Mouse (Mus musculus) thymus, adult 2 months (tissue): ENCODE results near the gene Hoxa5. TPM values are rescaled to one million over a fixed set of nuclear protein-coding genes. Genes with fewer than 3 reads are reported as not detected.

Source experiments
- DNase-seq: peaks from one replicate; pipeline ENCODE4 v3.0.0; 2021
- H3K27ac ChIP-seq: fragments of 200-500 bp; 2 replicates; pipeline ENCODE4 v1.5.1; 2012; ENCODE audit warnings: low read length, control low read depth; ENCODE audit not compliant: control insufficient read depth, insufficient read depth
- H3K27me3 ChIP-seq: fragments of 200-500 bp; 2 replicates; pipeline ENCODE4 v1.6.1; 2012; ENCODE audit warnings: mild to moderate bottlenecking, low read length, moderate library complexity, mixed read lengths; ENCODE audit not compliant: control insufficient read depth, insufficient read depth
- H3K36me3 ChIP-seq: fragments of 200-500 bp; 2 replicates; pipeline ENCODE4 v1.6.1; 2012; ENCODE audit warnings: mild to moderate bottlenecking, low read length, moderate library complexity; ENCODE audit not compliant: control insufficient read depth, insufficient read depth
- H3K4me1 ChIP-seq: fragments of 200-500 bp; replicated peaks from 2 replicates; pipeline ENCODE4 v1.6.1; 2012; ENCODE audit warnings: low read length; ENCODE audit not compliant: control insufficient read depth, insufficient read depth
- H3K4me3 ChIP-seq: fragments of 200-500 bp; 2 replicates; pipeline ENCODE4 v1.5.1; 2012; ENCODE audit warnings: mild to moderate bottlenecking, low read length, control low read depth, moderate library complexity; ENCODE audit not compliant: control insufficient read depth, insufficient read depth
- CTCF ChIP-seq: fragments of 200-500 bp; IDR thresholded peaks from 2 replicates; pipeline ENCODE4 v1.5.1; 2012; ENCODE audit warnings: mild to moderate bottlenecking, control low read depth, low read length, moderate library complexity, borderline replicate concordance; ENCODE audit not compliant: control insufficient read depth, poor library complexity, insufficient read depth; ENCODE audit errors: extremely low read depth
- POLR2A ChIP-seq: fragments of 200-500 bp; IDR thresholded peaks from 2 replicates; pipeline ENCODE4 v1.6.1; 2012; ENCODE audit warnings: mild to moderate bottlenecking, low read length, control low read depth, moderate library complexity; ENCODE audit not compliant: control insufficient read depth, poor library complexity, insufficient read depth; ENCODE audit errors: extremely low read depth
- WGBS: fragments of 180-500 bp; shearing (Covaris S2); methylation state at CpG from one replicate; pipeline ENCODE4 v1.1.7; 2018; 5-methylcytosine and 5-hydroxymethylcytosine counted together
- polyA plus RNA-seq: library from polyadenylated mRNA; depleted of rRNA; stranded (reverse); fragments of >200 nt; gene quantifications from 2 replicates; pipeline ENCODE4 v1.2.3, GENCODE M21; 2012

The Hoxa5 gene
- polyA plus RNA-seq, 1 experiment, result 1.1 TPM

- TF ChIP-seq CTCF (no peak), POLR2A (no peak)
- H3K36me3 ChIP-seq, result no peaks in the 10 kb centered on the region
- no peak for DNase-seq
- no peak overlapping the region for H3K27ac ChIP-seq
- no peak overlapping the region for H3K4me3 ChIP-seq
- H3K27me3 ChIP-seq, result peaks cover 71% of the 10 kb centered on the region
- H3K4me1 ChIP-seq, result peaks cover 16% of the 10 kb centered on the region
- 4% methylated on average over 16 of the region's 16 CpGs for WGBS
Observed at GRCm38 (mm10) chr6:52249415-52249738, 45.0 kb upstream of the Hoxa5 start.

GRCm38 (mm10) chr6:52248638-52249414 lies 44.4 kb upstream of the Hoxa5 start:
- Histone ChIP-seq H3K27ac (no peak overlapping the region), H3K4me1 (peaks cover 16% of the 10 kb centered on the region), H3K4me3 (no peak overlapping the region), H3K36me3 (no peaks in the 10 kb centered on the region), H3K27me3 (peaks cover 66% of the 10 kb centered on the region)
- 8% methylated on average over 27 of the region's 27 CpGs for WGBS
- no peak for DNase-seq
- TF ChIP-seq POLR2A, result no peak
- TF ChIP-seq CTCF, result no peak

- TF ChIP-seq CTCF, result no peak
- no peak for TF ChIP-seq POLR2A
- DNase-seq, result no peak
- peaks cover 16% of the 10 kb centered on the region for H3K4me1 ChIP-seq
- 7% methylated on average over 23 of the region's 23 CpGs for WGBS
- no peak overlapping the region for H3K27ac ChIP-seq
- H3K27me3 ChIP-seq, result peaks cover 68% of the 10 kb centered on the region
- no peaks in the 10 kb centered on the region for H3K36me3 ChIP-seq
- no peak overlapping the region for H3K4me3 ChIP-seq
Observed at GRCm38 (mm10) chr6:52247766-52248637, 43.6 kb upstream of the Hoxa5 start.

- peaks cover 61% of the 10 kb centered on the region for H3K27me3 ChIP-seq
- no peak for DNase-seq
- H3K36me3 ChIP-seq, result no peaks in the 10 kb centered on the region
- H3K4me3 ChIP-seq, result no peak overlapping the region
- H3K27ac ChIP-seq, result no peak overlapping the region
- TF ChIP-seq POLR2A (no peak), CTCF (no peak)
- H3K4me1 ChIP-seq, result peaks cover 16% of the 10 kb centered on the region
- 8% methylated on average over 3 of the region's 3 CpGs for WGBS
Observed at GRCm38 (mm10) chr6:52246916-52247315, 42.5 kb upstream of the Hoxa5 start.

GRCm38 (mm10) chr6:52246403-52246803 lies 42.0 kb upstream of the Hoxa5 start:
- no peak for DNase-seq
- TF ChIP-seq POLR2A (no peak), CTCF (no peak)
- WGBS, result under 1% methylated on average over 26 of the region's 26 CpGs
- H3K36me3 ChIP-seq, result no peaks in the 10 kb centered on the region
- H3K4me3 ChIP-seq, result no peak overlapping the region
- H3K4me1 ChIP-seq, result peaks cover 16% of the 10 kb centered on the region
- no peak overlapping the region for H3K27ac ChIP-seq
- H3K27me3 ChIP-seq, result peaks cover 62% of the 10 kb centered on the region

GRCm38 (mm10) chr6:52245757-52246142 lies 41.4 kb upstream of the Hoxa5 start, which contains the start of gene Hoxa11:
Hoxa11 (minus strand) TSS chr6:52245810.
- no peak for TF ChIP-seq CTCF
- TF ChIP-seq POLR2A, result no peak
- no peak within 1 kb of the TSS for H3K27ac ChIP-seq
- no peak within 1 kb of the TSS for H3K4me3 ChIP-seq
- peaks cover 16% of the 10 kb centered on the region for H3K4me1 ChIP-seq
- no peaks in the 10 kb centered on the region for H3K36me3 ChIP-seq
- WGBS, result 4% methylated on average over 20 of the region's 20 CpGs
- no peak for DNase-seq
- H3K27me3 ChIP-seq, result peaks cover 68% of the 10 kb centered on the region
